Mouse (Mus musculus) lung, postnatal 10 days (tissue): Measurements from ENCODE around the gene Pld5.
"Not testable (repeated sequence)": the region's sequence is repeated elsewhere in the genome, so short reads cannot be mapped to it uniquely, and the experiment has no call there.

Experiments
- DNase-seq: peaks from one replicate; pipeline ENCODE4 v3.0.0; 2021

Pld5 gene

DNA sequence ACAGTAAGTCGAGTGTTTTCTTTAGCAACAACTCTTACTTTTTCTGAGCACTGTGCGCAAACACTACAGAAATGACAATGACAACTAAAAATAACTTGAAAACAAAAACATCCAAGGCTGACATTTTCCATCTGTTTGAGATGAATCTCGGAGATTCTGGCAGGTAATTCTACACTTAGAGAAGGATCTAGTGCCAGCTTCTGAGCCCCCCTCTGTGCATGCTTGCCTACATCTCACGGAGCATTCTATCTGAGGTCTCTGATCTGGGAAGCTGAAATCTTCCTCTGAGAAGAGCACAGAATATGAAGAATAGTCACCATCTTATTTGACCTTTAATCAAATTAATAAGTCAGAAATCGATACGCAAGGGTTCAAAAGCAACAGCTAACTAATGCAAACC lies 240.4 kb downstream of the Pld5 start:
- DNase-seq: no peak

GRCm38 (mm10) chr1:176033698-176034097 lies 241.4 kb downstream of the Pld5 start:
- no peak for DNase-seq

DNA sequence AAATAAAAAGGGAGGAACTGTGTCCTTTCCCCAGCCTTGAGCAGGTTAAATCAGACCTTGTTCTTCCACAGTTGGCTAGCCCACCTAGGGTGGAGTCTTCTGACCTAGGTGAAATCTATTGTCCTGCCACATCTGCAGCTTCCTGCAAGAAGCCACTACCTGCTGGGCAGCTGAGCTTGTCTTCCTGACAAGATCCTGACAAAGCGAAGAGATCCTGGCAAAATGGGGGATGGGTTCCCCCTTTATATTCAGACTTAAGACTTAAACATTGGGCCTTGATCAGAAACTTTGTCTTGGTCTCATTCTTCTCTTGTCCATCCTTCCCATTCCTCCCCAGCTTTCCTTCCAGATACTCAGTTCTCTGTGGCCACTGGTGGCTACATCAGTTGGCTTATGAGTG lies 246.0 kb downstream of the Pld5 start:
- no peak for DNase-seq

- DNase-seq: no peak
Observed at GRCm38 (mm10) chr1:176028397-176028796, 246.7 kb downstream of the Pld5 start.

- DNase-seq: no peak
Observed at GRCm38 (mm10) chr1:176024501-176024900, 250.6 kb downstream of the Pld5 start.

GRCm38 (mm10) chr1:176018523-176018922 lies 256.6 kb downstream of the Pld5 start:
- no peak for DNase-seq

DNA sequence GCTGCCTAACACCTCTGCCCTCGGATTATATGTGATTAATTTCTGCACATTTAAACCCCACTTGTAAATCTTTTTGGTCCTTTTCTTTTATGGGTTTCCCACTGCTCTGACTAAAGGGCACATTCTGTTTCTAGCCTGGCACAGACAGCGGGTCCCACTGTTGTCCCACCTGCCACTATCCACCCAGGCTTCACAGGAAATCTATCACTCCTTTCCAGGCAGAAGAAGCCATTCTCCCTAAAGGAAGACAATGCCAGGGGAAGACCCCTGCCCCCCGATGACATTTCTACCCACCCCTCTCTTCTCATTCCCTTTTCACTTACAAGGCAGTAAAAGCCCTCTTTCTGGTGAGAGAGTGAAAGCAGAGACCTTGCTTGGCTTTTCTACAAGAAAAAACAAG lies 259.0 kb downstream of the Pld5 start:
- no peak for DNase-seq

DNA sequence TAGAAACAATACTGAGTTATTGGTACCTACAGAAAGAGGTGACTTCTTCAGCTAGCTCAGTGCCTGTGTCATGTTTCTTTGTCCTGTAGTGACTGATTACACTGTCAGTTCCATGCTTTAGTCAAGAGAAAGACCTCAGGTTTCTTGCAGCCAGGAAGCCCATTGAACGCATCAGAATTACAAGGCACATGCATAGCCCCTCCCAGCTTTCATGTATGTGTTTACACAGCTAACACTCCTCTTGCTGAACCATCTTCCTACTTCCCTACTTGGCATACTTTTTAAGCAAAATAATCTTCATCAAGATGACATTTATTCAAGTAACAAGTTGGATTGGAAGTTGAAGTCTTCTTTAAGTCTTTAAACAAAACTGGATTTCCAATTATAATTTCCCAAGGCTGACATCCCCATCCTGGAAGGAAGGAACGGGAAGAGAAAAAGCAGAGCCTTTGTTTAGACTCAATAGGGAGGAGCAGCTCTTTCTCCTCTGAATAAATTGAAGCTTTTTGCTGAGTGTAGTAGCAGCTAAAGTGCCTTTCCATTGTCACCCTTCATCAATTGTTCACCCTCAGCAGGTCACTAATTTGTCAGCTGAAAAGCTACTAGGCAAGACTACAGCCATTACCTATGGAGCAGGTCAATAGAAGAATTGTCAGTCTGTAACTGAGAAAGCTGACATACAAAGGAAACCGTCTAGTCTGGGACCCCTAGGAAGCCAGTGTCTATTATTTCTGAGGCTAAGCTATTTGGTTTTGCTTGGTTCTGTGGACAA lies 261.4 kb downstream of the Pld5 start:
- DNase-seq: no peak

DNA sequence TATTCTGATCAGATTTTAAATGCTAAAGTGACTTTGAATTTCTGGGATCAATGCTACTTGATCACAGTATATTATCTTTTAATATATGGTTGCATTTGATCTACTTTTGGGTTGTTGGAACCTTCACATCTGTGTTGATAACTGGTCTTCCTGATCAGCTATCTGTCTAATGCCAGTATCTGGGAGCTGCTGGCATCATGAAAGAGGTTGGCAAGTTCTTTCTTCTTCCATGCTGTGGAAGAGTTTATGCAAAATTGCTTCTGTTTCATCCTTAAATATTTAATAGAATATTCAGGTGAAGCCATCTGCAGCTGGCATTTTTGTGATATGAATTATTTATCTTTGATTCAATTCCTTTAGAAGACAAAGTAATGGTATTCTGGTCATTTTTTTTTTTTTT lies 263.6 kb downstream of the Pld5 start:
- DNase-seq: no peak

DNA sequence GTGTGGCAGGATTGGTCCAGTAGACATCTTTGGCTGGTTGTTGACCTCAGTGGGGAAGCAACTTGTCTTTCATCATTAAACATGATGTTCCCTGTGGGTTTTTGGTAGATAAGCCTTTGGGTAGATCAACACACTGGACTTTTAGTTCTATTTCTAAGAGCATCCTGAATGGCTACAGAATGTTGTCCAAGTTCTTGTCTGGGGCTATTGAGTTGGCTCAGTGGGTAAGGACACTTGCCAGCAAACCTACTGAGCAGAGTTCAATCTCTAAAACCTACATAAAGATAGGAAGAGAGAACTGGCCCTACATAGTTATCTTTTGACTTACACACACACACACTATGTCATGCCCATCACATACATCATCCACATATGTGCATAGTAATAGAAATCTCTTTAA lies 264.0 kb downstream of the Pld5 start:
- no peak for DNase-seq

DNA sequence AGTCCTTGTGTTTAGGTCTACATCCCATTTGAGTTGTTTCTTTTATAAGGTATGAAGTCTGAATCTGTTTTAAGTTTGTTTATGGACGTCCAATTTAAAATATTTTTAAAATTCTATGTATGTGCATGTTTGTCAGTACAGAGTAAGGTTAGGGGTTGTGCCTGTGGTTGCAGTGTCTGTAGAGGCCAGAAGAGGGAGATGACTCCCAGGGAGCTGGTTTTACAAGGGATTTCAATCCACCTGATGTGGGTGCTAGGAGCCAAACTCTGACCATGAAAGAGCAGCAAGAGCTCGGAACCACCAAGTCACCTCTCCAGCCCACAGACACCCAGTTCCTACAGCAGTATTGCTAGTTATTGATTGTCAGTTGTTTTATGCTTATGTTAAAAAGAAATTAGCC lies 266.7 kb downstream of the Pld5 start:
- no peak for DNase-seq

- no peak for DNase-seq
Observed at GRCm38 (mm10) chr1:176000599-176000998, 274.5 kb downstream of the Pld5 start.

DNA sequence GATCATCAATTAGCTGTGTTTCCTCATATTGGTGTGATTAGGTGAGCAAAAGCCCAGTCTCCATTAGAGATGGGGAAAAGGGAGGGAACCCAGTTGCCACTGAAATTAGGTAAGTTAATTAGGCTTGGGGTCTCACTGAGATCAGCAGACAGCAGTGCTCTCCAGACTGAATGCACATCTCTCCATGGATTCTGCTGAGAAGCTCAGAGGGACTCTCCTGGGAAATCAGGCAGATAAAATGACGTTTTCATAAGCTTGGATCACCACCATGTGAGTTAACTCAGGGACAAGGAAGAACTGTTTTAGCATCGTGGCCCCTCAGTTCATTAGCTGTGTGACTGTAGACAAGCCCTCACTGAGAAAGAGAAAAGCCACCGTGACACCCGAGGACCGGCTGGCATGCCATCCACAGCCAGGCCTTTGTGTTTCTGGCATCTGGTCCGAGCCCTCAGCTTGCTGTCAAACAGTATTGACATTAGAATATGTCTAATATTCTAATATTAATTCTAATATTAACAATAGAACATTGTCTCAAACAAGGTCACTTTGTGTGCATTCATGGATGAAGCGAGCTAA lies 277.9 kb downstream of the Pld5 start:
- no peak for DNase-seq

GRCm38 (mm10) chr1:175988912-175989311 lies 286.2 kb downstream of the Pld5 start:
- DNase-seq: no peak

- DNase-seq: no peak
Observed at GRCm38 (mm10) chr1:175988448-175988847, 286.7 kb downstream of the Pld5 start.

DNA sequence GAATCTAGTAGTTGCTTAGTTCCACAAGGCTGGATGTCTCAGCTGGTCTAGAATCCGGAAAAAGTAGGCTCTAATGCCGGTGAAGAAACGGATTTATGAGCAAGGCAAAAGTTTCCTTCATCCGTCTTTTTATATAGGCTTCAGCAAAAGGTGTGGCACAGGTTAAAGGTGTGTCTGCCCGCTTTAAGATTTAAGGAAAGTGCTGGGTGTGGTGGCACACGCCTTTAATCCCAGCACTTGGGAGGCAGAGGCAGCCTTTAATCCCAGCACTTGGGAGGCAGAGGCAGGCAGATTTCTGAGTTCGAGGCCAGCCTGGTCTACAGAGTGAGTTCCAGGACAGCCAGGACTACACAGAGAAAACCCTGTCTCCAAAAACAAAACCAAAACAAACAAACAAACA lies 296.1 kb downstream of the Pld5 start, which contains the start of gene Rbm8a2:
Rbm8a2 (minus strand) TSS at position 101 of the 400 bp plus-strand sequence.
- DNase-seq: not testable (repeated sequence)

GRCm38 (mm10) chr1:175970710-175971109 lies 304.4 kb downstream of the Pld5 start:
- no peak for DNase-seq

GRCm38 (mm10) chr1:175967004-175967745 lies 307.9 kb downstream of the Pld5 start:
- DNase-seq: no peak

DNA sequence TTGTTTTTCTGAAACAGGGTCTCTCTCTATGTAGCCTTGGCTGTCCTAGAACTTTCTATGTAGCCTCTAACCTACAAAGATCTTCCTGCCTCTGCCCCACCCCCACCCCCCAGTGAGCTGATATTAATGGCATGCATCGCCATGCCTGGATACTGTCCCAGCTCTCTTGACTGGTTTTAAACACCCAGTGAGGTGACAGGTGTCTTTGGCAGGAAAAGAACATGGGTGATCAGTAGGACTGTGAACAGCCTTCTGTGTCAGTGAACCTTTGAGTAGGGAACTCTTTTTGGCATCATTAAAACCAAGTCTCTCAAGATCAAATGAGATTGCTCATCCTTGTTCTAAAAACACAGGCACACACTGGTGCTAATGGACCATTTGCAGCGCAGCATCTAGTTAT lies 313.3 kb downstream of the Pld5 start:
- DNase-seq: no peak

DNA sequence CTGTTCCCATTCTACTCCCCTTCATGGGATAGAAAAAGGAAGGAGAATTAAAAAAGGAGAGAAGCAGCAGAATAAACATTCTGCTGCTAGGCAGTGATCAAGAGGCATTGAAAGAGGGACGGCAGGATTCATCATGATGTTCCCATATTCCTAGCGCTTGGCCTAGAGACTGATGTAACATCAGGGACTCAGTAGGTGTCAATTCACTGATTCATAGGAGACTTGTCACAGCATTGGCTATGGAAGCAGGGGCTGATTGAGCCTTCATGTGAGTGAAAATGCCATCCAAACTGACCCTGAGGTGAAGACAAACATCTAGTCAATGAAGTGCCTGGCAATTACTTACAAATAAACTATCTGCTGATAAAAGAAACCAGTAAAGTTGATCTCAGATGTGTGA lies 324.3 kb downstream of the Pld5 start:
- DNase-seq: no peak

- no peak for DNase-seq
Observed at GRCm38 (mm10) chr1:175950421-175950820, 324.7 kb downstream of the Pld5 start.

- DNase-seq: no peak
Observed at GRCm38 (mm10) chr1:175946718-175947315, 328.3 kb downstream of the Pld5 start.

- no peak for DNase-seq
Observed at GRCm38 (mm10) chr1:175943168-175943567, 331.9 kb downstream of the Pld5 start.

DNA sequence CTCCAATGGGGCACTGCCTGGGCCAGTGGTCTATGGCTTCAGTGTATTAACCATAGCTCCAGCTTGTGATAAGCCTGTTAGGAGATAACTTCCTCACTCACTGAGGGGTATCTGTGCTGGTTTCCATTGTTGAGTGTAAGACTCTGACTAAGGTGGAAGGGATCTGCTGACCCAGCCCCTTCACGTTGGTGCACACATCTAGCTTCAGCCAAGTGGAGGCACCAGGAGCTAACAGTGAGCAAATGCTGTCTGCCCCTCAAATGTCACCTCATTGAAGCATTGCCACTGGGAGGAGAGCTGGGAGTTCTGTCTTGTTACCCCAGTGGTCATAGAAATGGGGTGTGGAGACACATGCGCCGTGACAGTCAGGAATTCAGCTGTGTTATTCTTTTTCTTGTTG lies 336.4 kb downstream of the Pld5 start:
- DNase-seq: no peak
